In the genomic region with DNA sequence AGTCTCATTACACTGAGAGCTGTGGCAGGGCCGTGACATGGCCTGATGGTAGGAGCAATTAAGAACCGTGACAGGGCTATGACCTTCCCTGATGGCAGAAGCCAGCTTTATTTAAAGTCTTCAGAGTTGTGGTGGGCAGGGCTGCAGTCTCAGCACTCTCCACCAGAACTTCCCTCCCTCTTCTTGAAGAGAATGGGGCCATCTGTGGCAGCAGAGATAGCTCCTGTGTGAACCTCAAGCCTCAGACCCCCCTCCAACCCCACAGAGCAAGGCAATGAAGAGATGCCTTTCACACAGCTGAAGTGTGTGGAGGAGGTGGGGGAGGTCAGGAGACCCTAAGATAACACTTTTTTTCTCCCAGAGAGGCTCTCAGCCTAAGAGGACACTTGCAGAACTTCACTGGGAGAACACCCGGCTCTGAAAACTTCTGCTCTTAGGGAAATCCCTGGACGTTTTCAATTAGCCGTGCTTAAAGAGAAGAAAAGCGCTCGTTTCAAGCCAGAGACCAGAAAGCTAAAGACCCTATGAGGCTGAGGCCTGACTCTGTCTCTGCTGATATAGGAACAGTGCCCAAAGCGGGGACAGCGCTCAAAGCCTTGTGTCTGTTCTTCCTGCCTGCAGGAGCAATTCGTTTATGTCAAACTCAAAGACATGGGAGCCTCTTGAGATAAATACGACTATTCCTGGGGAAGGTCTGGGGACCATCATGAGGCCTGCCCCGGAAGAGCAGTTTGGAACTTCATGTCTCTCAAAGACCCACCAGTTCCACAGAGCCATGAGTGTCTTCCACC, we compare ENCODE assay signal across 11 mouse cellular contexts. TPM values are rescaled to one million over a fixed set of nuclear protein-coding genes. Genes with fewer than 3 reads are reported as not detected.
DNase-seq lines count a peak whose midpoint lies in the region; ATAC-seq and TF ChIP-seq lines count a peak whose summit lies in the region.
"Had no signal": no experiment of that assay in that cellular context is flagged by ENCODE, and none has a peak within 500 bp of the region (broad histone marks: within the 10 kb centered on the region; RNA-seq: fewer than 3 reads in every experiment).

No protein-coding gene starts in this region.

- H3K27me3 ChIP-seq in heart, embryonic 10.5 days (ENCODE audit: insufficient read depth, poor library complexity, severe bottlenecking), result no peaks in the 10 kb centered on the region
- H3K27me3 ChIP-seq in thymus, adult 2 months (ENCODE audit: control insufficient read depth, insufficient read depth, low read length), result no peaks in the 10 kb centered on the region
- H3K27me3 ChIP-seq in liver, embryonic 13.5 days, result no peaks in the 10 kb centered on the region
- H3K27me3 ChIP-seq: stomach, embryonic 15.5 days had no signal

- ATAC-seq in liver, embryonic 13.5 days (ENCODE audit: low read depth), result peak; percentile 69

- WGBS in heart, embryonic 10.5 days, result 14% methylated on average over 12 of the region's 12 CpGs
- WGBS in thymus, adult 2 months, result 15% methylated on average over 12 of the region's 12 CpGs
- 10% methylated on average over 12 of the region's 12 CpGs for WGBS in liver, embryonic 13.5 days (ENCODE audit: insufficient replicate concordance)

- H3K9ac ChIP-seq in liver, embryonic 13.5 days, result 0 out of 2 replicates have a peak overlapping the region, but pooled peaks have one; percentile 24
- H3K9ac ChIP-seq: stomach, embryonic 15.5 days had no signal

- H3K27ac ChIP-seq in heart, embryonic 10.5 days, result peak overlapping the region; percentile 83
- H3K27ac ChIP-seq in thymus, adult 2 months (ENCODE audit: control insufficient read depth, insufficient read depth, low read length), result peak overlapping the region; percentile 99
- H3K27ac ChIP-seq in liver, embryonic 13.5 days, result peak overlapping the region; percentile 87

- H3K4me2 ChIP-seq in liver, embryonic 13.5 days, result peak overlapping the region; percentile 44; the same call in 1 of the 2 replicates
- H3K4me2 ChIP-seq: stomach, embryonic 15.5 days had no signal

- no peak for TF ChIP-seq POLR2A in thymus, adult 2 months (IDR thresholded peaks at IDR 0.05; ENCODE audit: control insufficient read depth, extremely low read depth, insufficient read depth, low read length, poor library complexity)

- TF ChIP-seq CTCF in thymus, adult 2 months (IDR thresholded peaks at IDR 0.05; ENCODE audit: borderline replicate concordance, control insufficient read depth, extremely low read depth, insufficient read depth, low read length, poor library complexity), result no peak

- H3K4me1 ChIP-seq in heart, embryonic 10.5 days, result peaks cover 56% of the 10 kb centered on the region
- peaks cover 60% of the 10 kb centered on the region for H3K4me1 ChIP-seq in thymus, adult 2 months (replicated peaks; ENCODE audit: control insufficient read depth, insufficient read depth, low read length)
- H3K4me1 ChIP-seq in liver, embryonic 13.5 days (replicated peaks), result peaks cover 60% of the 10 kb centered on the region

- peak; percentile 81 for DNase-seq in heart, embryonic 10.5 days (ENCODE audit: low spot score)
- DNase-seq in heart, postnatal 14 days, result no peak
- DNase-seq in thymus, adult 2 months, result peak; percentile 60
- DNase-seq in thymus, adult 18-20 months, result no peak
- no peak for DNase-seq in liver, embryonic 13.5 days
- no peak for DNase-seq in gastrocnemius, adult 8-10 months (ENCODE audit: low spot score in 2 of 2)
- DNase-seq in left cerebral cortex, adult 9 months (ENCODE audit: low spot score in 2 of 2), result no peak
- DNase-seq in cerebellum, adult 9-11 months, result no peak
- DNase-seq: gastrocnemius, postnatal 36 days; kidney, adult 18-20 months had no signal

- H3K36me3 ChIP-seq in heart, embryonic 10.5 days, result no peaks in the 10 kb centered on the region
- H3K36me3 ChIP-seq in thymus, adult 2 months (ENCODE audit: control insufficient read depth, insufficient read depth, low read length), result peaks cover 8% of the 10 kb centered on the region; the same call in 1 of the 2 replicates
- no peaks in the 10 kb centered on the region for H3K36me3 ChIP-seq in liver, embryonic 13.5 days
- H3K36me3 ChIP-seq: stomach, embryonic 15.5 days had no signal

- intact Hi-C loops in heart, postnatal 14 days (cut with DNase I), result no loop called here

- H3K9me3 ChIP-seq in heart, embryonic 10.5 days, result no peaks in the 10 kb centered on the region
- H3K9me3 ChIP-seq in liver, embryonic 13.5 days (replicated peaks), result no peaks in the 10 kb centered on the region
- H3K9me3 ChIP-seq: stomach, embryonic 15.5 days had no signal

- H3K4me3 ChIP-seq in heart, embryonic 10.5 days, result 0 out of 2 replicates have a peak overlapping the region, but pooled peaks have one; percentile 7
- H3K4me3 ChIP-seq in thymus, adult 2 months (ENCODE audit: control insufficient read depth, insufficient read depth, low read length), result no peak overlapping the region
- H3K4me3 ChIP-seq in liver, embryonic 13.5 days (replicated peaks), result no peak overlapping the region
- H3K4me3 ChIP-seq: stomach, embryonic 15.5 days had no signal

RNA-seq across cellular contexts. Expression of gene Rgs10, which starts 27.1 kb away (rescaled TPM):
- 16.4 and 19.3 TPM in 2 replicates for polyA plus RNA-seq in heart, embryonic 10.5 days (2016; fragmentation: Nextera tagmentation; extraction: Ambion mirVana)
- total RNA-seq in heart, postnatal 14 days (2021), result 10 to 100 TPM; 10.1 to 14.9 TPM
- 62.5 and 71.8 TPM in 2 replicates for polyA plus RNA-seq in thymus, adult 2 months (2012; rRNA removed)
- polyA plus RNA-seq in liver, embryonic 13.5 days (2015; fragmentation: Nextera tagmentation; extraction: Ambion mirVana), result 48.5 and 54.6 TPM in 2 replicates
- total RNA-seq in gastrocnemius, adult 8-10 months (2022), result 1 to 10 TPM in 2 of 4 experiments, under 1 TPM in 2; 0.77 to 4.1 (median 1.3) TPM

Comparison
In these comparisons a context has a peak if more than half of its experiments do, and no peak if none do; other contexts are left out.
1. DNase-seq: peak in heart, embryonic 10.5 days (single experiment) and thymus, adult 2 months (single experiment); none in heart, postnatal 14 days (0 of 2), thymus, adult 18-20 months (0 of 2), liver, embryonic 13.5 days (single experiment), gastrocnemius, adult 8-10 months (0 of 2), left cerebral cortex, adult 9 months (0 of 2) and cerebellum, adult 9-11 months (single experiment).
2. Peak in every context shown above with its lines, with median percentiles within 50 percentile points of each other: H3K27ac ChIP-seq.